Mouse (Mus musculus) layer of hippocampus, adult 8-10 months (tissue): ENCODE measurements around the gene Fam171a2. TPM values are rescaled to one million over a fixed set of nuclear protein-coding genes. Genes with fewer than 3 reads are reported as not detected.
"Not testable (repeated sequence)": the region's sequence is repeated elsewhere in the genome, so short reads cannot be mapped to it uniquely, and the experiment has no call there.

Experiments
- DNase-seq, 2 experiments: peaks; one replicate each; pipeline ENCODE4 v3.0.0; 2022; ENCODE audit warnings: low spot score in 2 of 2
- microRNA-seq, 2 experiments: library from miRNA; unstranded; fragments of <30 nt; microRNA quantifications; one replicate each; pipeline ENCODE4 v1.2.0; 2022
- total RNA-seq, 4 experiments: library from RNA; stranded (reverse); gene quantifications; 2 replicates each; pipeline ENCODE4 v1.2.4; 2022

The Fam171a2 gene
- total RNA-seq, 4 experiments from 2014 or later: 77.6 to 94.7 (median 85.7) TPM

DNA sequence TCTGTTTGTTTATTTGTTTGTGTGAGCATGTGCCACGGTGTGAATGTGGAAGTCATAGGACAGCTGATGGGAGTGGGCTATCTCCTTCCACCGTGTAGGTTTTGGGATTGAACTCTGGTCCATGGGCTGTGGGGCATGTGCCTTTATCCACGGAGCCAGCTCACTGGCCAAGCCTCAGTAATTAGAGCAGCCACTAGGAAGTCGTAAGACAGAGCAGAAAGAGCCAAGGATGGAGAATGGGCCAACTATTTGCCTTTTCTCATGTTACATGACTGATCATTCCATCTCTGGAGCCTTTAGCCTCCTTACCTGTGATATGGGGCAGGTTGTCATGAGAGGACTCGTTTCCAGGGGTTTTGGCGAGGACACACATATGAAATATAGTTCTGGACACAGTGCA, 51.2 kb downstream of the Fam171a2 start:
- no peak for DNase-seq

DNA sequence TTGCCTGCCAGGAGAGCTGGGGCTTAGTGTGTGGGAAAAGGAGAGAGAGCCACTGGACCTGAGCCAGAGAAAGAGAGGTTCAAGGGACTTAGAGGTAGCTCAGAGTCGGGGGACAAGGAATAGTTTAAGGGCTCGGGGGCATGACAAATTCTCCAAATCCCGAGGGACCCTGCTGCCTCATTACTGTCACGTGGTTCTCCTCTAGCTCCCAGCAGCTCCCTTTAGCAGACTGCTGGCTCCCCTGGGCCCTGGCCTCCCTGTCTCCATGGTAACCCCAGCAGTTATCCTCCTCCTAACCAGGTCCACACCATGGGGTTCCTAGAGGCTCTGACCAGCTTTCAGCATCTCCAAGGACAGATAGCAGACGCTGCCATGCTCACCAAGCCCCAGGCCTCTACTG, 52.2 kb downstream of the Fam171a2 start:
- peak in 1 of 2 experiments; percentile 25 for DNase-seq

DNA sequence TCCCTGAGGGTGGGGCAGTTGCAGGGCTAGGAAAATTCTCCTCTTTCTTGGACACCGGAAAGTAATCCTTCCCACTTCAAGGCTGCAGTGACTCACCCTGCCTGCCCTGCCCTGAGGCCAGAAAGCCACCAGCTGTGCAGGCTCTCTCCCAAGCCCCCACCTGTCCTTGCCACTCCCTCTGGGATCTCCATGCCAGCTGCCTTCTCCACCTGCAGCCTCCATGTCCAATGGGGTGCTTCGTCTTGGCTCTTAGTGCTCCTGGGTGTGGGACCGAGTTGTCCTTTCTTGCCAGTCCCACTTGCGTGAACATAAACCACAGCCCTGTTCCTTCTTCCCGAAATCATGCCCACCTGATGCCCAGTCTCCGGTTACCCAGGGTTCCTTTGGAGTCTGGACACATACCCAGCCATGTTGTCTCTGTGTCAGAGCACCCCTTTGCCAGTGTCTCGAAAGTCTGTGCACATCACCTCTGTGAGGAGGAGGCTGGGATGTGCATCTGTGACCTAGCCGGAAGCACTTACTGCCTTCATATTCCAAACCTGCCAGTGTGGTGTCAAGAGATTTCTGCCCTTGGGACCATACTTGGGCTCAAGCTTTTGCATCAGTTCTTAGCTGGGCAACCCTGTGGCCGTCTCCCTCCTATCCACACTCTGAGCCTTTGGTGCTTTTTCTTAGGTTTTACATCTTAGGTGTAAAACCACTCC, 52.9 kb downstream of the Fam171a2 start:
- no peak for DNase-seq

DNA sequence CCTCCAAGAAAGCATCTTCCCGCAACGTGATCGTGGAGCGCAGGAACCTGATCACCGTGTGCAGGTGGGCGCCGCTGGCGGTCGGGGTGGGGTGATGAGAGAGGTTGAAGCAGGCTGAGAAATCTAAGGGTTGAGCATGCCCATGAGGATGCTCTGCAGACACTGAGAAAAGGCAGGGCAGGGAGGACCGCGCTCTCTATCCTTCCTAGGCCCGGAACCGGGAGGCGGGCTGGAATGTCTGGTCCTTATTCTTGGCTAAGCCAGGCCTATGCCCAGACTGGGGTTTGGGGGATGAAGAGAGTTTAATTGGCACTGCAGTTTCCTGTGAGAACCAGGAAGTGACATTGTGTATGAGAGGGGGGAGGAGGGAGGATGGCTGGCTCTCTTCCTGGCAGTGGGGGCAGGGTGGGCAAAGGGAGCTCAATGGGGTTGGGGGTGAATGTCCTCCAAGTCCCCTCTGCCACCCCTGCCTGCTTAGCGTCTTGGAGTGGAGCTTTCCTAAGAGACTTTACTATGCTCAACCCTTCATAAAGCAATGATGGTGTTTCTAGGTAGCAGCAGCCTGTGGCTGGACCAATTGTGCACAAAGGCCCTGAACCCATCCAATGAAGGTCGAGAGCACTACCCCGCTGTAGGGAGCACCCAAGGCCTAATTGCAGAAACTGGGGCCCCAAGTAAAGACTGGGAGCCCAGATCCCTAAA, 53.6 kb downstream of the Fam171a2 start:
- DNase-seq: peak; percentile 41 to 48

DNA sequence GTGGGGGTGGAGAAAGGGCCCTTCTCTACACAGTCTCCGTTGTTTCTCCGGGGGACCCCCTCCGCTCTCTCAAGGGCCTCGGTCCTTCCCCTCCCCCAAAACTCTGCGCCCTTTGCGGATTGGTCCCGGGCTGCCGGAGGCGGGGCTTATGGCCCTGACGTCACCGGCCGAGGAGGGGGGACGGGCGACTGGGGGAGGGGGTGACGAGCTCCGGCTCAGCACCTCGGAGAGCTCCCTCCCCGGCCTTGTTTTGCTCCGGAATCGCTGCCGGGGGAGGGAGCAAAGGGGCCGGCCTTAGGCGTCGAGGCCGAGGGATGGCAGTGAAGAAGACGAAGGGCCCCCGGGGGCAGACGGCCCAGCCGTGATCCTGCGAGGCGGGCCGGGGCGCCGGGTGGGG, 54.2 kb downstream of the Fam171a2 start, which contains the start of gene Rundc3a:
TSS of gene Rundc3a (plus strand) at position 166 of the 397 bp plus-strand sequence.
- DNase-seq: peak; percentile 92 to 94

DNA sequence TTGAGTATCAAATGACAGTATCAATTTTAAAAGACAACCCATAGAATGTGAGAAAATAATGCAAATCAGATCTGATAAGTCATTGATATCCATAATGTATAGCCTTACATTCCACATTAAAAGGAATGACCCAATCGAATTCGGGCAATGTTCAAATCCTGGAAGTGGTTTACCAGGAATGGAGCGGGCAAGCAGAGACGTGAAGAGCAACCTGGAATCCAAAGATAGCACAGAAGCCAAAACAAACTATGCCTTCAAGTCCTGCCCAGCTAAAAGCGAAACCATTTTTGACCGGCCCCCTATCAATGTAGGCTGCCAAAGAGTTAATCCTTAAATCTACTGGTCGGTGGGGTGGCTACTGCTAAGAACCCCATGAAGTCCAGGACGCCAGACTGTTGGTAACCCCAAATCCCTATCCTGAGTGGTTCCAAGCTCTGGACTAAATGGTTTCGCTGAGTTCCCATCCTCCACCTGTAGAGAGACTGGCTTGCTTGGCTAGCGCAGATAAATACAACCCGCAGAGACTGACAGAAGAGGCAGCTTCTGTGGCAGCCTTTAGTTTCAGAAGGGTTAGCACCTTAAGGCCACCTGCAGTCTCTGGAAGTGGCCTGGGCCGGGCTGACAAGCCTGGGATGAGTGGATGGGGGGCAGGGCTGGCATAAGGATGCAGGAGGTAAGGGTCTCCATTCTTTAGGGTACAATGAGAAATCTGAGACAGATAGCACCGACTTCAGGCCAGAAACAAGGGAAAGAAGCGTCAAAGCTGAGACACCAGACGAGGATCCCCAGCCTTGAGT, 54.8 kb downstream of the Fam171a2 start:
- no peak for DNase-seq

DNA sequence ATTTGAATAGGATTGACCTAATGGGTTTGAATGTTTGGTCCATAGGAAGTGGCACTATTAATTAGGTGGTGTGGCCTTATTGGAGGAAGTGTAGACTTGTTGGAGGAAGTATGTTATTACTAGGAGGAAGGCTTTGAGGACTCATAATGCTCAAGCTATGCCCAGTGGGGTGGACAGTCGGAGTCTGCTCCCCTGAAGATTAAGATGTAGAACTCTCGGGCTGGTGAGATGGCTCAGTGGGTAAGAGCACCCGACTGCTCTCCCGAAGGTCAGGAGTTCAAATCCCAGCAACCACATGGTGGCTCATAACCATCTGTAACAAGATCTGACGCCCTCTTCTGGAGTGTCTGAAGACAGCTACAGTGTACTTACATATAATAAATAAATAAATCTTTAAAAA, 58.0 kb downstream of the Fam171a2 start:
- not testable (repeated sequence) for DNase-seq

Small RNAs within 50 kb of the gene (microRNA-seq; reads per million reads assigned to microRNA genes)
- 0 to 0.76 reads per million in 2 experiments for gene Mir6930

Other genes with a start within 250 kb of the Fam171a2 start
- gene Hdac5, start 217.5 kb downstream of the Fam171a2 start, total RNA-seq: 100 to 1,000 TPM; 219 to 252 (median 232) TPM
- 1 to 10 TPM in 1 of 4 experiments, under 1 TPM in 3; 0.62 to 1.2 (median 0.64) TPM for gene BC030867, start 198.8 kb downstream of the Fam171a2 start, total RNA-seq
- 1 to 10 TPM; 2.1 to 2.4 (median 2.2) TPM for gene Asb16, start 178.9 kb downstream of the Fam171a2 start, total RNA-seq
- gene Tmub2, start 162.8 kb downstream of the Fam171a2 start, total RNA-seq: 10 to 100 TPM; 61.4 to 72.0 (median 67.7) TPM
- gene Atxn7l3, start 151.1 kb downstream of the Fam171a2 start, total RNA-seq: 100 to 1,000 TPM; 153 to 169 (median 157) TPM
- gene Ubtf, start 127.9 kb downstream of the Fam171a2 start, total RNA-seq: 100 to 1,000 TPM; 106 to 122 (median 120) TPM
- gene Slc4a1, start 81.5 kb downstream of the Fam171a2 start, total RNA-seq: under 1 TPM in 2 of 4 experiments, not detected in 2; 0.10 to 0.11 TPM
- 100 to 1,000 TPM; 420 to 453 (median 428) TPM for gene Rundc3a, start 54.3 kb downstream of the Fam171a2 start, total RNA-seq
- 10 to 100 TPM; 62.0 to 72.4 (median 64.6) TPM for gene Slc25a39, start 39.7 kb downstream of the Fam171a2 start, total RNA-seq
- gene Grn, start 17.4 kb downstream of the Fam171a2 start, total RNA-seq: 100 to 1,000 TPM in 2 of 4 experiments, 10 to 100 TPM in 2; 61.9 to 191 (median 114) TPM
- gene Itga2b, start 22.4 kb upstream of the Fam171a2 start, total RNA-seq: 1 to 10 TPM; 1.1 to 3.2 (median 2.7) TPM
- gene Gpatch8, start 108.7 kb upstream of the Fam171a2 start, total RNA-seq: 10 to 100 TPM; 49.2 to 66.6 (median 52.9) TPM
- gene Gm11627, start 131.8 kb upstream of the Fam171a2 start, total RNA-seq: 1 to 10 TPM in 3 of 4 experiments, under 1 TPM in 1; 0.93 to 2.8 (median 1.6) TPM
- 1 to 10 TPM; 5.9 to 7.3 (median 6.1) TPM for gene Fzd2, start 156.7 kb upstream of the Fam171a2 start, total RNA-seq
- gene Meioc, start 216.0 kb upstream of the Fam171a2 start, total RNA-seq: not detected